Mouse (Mus musculus) thymus, postnatal 0 days (tissue): ENCODE measurements around the gene Lin52. TPM values are rescaled to one million over a fixed set of nuclear protein-coding genes. Genes with fewer than 3 reads are reported as not detected.
A peak's percentile ranks its signal among the peaks of the same experiment; 100 is the strongest.

Source experiments
- DNase-seq: peaks from one replicate; pipeline ENCODE4 v3.0.0-alpha.2; 2015; ENCODE audit warnings: low spot score
- polyA plus RNA-seq: library from polyadenylated mRNA; unstranded; fragments of >200 nt; fragmentation: Nextera tagmentation; extraction: Ambion mirVana; gene quantifications from 2 replicates; pipeline ENCODE4 v1.2.1, GENCODE M21; 2015

The Lin52 gene
- polyA plus RNA-seq, 1 experiment from 2014 or later, result 22.3 TPM

DNA sequence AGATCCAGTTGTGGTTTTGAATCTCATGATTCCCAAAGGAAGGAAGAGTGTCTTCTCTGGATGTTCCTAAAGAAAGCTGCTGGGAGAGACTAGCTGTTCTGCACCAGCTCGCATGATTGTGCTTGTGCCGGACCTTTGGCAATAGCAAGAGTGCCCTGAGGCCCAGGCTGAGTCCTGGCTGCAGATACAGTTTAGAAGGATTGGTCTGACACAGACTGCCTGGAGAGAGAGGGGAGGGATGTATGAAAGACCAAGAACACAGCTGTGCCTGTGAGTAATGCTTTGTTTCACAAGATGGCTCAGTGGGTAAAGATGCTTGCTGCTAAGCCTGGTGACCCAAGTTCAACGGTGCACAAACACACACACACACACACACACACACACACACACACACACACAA lies 11.6 kb downstream of the Lin52 start:
- DNase-seq, result no peak

DNA sequence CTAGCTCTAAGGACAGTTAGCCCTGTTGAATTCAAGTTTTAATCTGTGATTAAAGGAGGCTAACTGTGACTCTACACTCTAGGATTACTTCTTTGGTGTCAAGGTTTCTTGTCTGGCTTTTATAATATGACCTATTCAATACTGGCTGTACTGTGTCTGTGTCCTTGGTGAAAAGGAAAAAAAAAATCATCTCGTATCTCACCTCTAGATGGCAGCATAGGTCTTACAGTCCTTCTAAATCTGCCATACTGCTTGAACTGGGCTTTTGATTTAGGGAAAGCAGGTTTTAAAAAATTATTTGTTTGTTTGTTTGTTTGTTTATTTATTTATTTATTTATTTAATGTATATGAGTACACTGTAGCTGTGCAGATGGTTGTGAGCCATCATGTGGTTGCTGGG lies 17.5 kb downstream of the Lin52 start:
- peak; percentile 51 for DNase-seq

DNA sequence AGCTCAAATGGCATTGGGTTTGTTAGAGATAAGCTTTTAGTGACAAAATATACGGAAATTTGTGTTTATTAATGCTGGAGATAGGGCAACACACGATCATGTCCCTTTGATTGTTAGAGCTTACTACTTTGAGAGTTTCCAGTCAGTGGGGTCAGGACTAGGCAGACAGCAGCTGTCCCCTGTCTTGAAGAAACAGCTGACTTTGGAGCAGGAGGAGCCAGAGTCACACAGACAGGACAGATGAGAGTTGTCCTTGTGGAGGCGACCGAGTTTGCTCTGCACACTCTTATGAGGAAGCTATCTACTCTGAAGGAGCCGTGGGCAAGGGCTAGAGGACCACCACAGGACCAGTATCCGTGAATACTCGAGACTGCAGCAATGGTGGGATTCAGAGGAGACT lies 27.7 kb downstream of the Lin52 start:
- no peak for DNase-seq

DNA sequence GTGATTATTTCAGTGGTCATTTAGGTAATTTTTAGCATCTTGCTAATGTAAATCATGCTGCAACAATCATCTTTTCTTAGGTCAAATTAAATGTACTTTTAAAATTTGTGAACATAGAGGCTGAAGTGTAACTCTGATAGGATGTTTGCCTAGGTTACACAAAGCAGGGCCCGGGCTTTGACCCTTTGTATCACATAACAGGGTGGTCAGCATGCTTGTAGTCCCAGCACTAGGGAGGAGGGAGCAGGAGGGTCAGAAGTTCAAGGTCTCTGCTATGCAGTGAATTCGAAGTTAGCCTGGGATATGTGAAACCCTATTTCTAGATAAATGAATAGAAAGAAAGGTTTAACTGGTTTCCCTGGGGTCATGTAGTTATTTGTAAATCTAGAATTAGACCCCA lies 30.0 kb downstream of the Lin52 start:
- DNase-seq, result no peak

DNA sequence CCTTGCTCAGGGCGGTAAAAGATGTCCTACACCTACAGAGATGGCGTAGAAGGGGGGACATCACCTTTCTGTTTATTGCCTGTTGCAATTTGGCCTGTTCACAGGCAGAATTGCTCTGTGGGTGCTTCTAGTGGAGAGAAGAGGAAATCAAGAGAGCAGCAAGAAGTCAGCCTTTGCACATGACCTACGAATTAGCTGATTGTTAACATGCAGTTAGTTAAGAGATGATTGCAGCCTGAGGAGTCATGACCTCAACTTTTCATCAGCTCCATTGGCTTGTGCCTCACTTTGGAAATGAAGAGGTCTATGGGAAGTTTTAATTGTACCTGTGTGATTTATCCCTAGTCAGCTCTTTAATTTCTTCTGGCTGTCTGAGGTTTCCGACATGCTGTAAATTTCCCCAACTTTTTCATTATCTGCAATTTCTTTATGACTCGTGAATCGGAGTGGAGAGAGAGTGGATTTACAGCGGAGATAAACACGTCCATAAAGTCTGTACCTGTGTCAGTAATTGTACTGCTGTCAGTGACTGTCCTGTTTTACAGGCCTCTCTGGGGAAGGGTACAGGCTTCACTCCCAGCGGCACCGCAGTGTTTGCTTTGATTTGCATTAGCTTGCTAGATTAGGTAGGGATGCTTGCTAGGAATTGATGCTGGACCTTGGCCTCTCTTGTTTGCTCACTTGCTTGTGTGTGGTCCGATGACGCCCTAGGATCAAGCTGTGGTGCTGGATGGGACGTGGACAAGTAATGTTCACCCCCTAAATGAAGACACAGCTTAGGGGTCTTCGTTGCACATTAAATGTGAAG lies 31.8 kb downstream of the Lin52 start:
- DNase-seq, result no peak

DNA sequence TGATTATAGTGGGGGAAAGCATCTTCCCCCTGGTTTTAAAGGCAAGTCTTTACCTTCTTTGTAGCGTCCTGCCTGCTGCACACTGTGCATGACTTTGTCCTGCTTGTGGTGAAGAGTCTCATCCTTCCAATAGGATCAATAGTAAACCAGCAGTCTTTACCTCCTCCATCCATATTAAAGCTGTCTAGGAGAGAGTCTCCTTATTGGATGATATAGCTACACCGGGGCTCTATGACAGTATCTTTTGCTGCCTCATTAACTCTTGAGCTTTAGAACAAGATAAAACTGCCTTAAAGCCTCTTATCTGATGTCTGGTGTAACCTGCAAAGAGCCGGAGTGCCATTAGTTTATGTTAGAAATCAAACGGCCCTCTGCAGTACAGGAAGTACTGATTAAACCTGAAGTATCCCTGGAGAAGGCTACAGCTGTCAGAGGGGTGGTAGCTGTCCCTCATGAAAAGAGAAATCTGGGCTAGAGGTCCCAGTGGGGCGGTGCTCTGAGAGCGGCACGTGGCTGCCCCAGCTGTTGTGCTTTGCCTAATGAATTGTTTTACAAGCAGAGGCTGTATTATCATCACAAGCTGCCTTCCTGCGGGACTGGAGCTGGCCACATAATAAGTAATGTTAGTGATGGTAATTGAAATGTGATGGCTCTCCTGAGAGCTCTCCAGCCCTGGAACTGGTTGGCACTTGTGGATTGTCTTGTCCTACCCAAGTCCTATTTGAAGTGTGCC lies 36.3 kb downstream of the Lin52 start:
- no peak for DNase-seq

DNA sequence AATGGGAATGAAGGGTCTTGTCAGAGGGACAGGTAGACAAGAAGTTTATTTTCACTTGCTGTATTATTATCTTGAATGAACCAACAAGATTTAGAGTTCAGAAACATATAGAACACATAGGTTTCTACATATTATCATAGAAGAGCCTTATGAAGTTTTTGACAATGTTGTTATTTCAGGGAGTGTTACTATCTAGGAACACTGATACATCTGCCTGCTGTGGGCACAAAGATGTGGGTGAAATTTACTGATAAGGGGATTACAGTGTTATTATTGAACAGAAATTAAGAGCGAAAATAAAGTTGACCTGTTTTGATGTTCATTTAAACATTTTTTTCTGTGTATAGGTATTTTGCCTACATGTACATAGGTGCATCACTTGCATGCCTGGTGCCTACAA lies 45.6 kb downstream of the Lin52 start:
- DNase-seq, result no peak

DNA sequence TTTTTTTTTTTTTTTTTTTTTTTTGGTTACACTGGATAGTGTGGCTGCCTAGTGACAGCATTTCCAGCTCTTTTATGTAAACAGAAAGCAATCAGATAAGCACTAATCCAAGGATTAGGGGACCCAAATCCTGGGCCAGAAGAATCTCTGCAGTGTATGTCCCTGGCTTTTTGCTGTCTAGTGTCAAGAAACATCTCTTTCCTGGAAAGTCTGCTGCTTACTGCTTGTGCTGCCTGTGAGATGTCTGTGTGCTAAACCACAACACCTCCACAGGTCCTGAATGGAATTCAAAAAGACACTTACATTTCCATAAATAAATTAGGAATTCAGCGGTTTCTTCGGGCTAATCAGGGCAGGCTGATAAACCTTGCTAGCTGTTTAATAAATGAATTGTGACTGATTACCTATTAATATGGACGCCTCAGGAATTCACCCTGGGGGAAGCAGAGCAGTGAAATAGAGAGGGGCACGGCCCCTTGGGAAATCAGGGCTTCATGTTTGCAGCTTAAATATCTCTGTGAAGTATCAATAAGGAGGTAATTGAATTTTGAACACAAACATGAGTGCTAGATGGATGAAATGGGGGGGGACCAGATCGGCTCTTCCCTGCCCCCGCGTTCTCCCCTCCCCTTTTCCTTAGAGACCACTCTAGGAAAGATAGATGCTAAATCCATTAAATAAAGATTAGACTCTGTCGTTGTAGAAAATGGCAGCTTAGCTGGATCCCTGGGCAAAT lies 49.5 kb downstream of the Lin52 start:
- no peak for DNase-seq

DNA sequence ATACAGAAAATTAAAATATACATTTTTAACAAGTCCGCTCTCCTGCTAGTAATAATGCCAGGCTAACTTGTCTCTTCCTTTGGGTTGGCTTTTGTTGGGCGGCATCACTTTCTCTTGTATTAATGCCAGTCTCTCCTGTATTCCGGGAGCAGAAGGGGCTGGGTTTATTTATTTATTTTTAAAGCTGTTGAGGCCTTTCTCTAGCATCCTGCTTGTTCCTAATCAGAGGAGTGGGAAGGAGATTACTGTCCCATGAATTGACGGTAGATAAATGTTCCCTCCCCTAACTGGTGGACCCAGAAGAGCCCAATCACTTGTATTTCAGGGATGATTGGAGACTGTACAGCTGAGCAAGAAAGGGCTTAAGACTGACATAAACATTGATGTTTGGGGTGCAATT lies 50.1 kb downstream of the Lin52 start:
- no peak for DNase-seq

DNA sequence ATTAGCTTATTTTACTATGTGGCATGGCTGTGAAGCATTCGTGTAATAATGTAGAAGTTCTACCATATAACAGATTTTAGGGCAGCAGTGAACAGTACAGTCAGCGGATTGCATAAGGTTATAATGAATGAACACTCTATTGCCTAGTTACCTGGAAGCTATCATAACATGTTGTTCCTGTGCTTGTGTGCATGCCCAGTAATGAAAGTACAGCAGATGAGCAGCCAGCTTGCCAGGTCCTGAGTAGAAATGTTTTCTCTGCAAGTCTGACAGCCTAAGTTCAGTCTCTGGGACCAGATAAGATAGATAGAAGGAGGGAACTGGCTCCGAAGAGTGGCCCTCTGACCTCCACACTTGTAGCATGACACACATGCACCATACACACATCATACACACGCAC lies 55.6 kb downstream of the Lin52 start:
- DNase-seq, result no peak

DNA sequence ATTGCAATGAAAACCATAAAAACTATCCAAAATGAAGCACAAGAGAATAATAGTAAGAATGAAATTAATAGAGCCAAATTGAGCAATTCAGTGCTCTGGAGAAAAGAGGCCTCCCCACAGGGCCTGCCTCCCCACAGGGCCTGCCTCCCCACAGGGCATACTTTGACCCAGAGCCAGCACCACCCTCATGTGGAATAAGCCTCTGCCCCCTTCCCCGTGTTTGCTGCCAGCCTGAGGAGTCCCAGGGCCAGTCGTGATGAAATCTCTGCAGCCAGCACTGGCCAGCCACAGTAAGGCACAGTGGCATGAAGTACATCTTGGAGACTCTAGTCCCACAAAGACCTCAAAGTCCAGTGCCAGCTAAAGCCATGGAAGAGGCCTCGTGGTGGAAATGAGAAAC lies 60.8 kb downstream of the Lin52 start:
- DNase-seq, result no peak

DNA sequence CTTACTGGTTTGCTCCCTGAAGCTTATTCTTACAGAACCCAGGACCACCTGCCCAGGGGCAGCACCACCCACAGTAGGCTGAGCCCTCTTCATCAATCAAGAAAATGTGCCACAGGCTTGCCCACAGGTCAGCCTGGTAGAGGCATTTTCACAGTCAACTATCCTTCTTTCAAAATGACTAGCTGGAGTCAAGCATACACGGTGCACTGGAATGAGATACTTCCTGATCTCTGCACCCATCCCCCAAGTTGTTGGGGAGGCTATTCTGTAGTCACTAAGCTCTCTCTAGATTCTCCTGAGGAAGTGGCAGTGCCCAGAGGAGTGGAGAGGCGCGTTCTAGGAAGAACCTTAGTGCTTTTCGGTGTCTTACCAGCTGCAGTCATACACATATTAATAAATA lies 64.3 kb downstream of the Lin52 start:
- no peak for DNase-seq

DNA sequence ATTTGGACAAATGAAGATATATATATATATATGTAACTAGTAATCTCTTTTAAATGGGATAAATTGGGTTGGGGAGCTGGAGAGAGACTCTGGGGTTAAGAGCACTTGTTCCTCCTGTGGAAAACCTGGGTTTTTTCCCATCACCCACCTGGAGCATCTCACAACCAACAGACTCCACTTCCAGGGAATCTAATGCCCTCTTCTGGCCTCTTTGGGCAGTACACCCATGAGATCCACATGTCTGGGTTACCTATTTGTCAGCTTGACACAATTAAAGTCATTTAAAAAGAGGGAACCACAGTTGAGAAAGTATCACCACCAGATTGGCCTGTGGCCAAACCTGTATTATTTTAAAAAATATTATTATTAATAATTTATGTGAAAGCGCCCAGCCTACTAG lies 65.4 kb downstream of the Lin52 start:
- DNase-seq, result no peak

DNA sequence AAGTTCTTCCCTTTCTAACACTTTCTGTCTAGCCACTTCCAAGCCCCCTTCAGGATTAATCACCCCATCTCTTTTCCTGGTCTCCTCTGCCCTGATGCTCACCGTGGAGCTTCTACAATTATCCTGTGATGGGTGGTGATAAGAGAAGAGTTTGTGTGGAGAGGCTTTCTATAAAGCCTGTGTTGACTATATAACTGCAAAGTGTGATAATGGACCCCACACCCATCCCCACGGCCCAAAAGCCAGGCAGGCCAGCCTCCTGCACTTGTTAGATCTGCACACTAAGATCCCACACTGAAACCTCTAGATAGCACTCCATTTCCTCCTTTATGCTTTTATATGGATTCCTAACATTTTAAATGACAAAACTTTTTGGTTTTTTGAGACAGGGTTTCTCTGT lies 66.8 kb downstream of the Lin52 start:
- no peak for DNase-seq

DNA sequence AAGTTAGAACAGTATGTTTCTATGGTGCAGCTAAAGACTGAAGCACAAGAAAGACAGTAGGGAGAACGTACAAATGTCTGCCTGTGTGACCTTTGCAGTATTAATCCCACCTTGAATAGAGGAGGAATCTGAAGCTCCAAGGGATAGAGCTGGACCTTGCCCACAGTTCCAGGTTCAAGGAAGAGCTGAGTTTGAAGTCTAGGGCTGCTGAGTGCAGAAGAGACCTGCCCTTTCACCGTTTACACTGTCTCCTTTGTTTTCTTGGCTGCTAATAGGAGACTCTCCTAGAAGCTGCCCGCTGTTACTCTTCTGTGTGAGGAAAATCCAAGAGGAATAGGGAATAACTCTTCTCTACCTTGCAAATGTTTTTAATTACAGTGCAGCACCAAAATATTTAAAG lies 72.5 kb downstream of the Lin52 start:
- DNase-seq, result no peak

DNA sequence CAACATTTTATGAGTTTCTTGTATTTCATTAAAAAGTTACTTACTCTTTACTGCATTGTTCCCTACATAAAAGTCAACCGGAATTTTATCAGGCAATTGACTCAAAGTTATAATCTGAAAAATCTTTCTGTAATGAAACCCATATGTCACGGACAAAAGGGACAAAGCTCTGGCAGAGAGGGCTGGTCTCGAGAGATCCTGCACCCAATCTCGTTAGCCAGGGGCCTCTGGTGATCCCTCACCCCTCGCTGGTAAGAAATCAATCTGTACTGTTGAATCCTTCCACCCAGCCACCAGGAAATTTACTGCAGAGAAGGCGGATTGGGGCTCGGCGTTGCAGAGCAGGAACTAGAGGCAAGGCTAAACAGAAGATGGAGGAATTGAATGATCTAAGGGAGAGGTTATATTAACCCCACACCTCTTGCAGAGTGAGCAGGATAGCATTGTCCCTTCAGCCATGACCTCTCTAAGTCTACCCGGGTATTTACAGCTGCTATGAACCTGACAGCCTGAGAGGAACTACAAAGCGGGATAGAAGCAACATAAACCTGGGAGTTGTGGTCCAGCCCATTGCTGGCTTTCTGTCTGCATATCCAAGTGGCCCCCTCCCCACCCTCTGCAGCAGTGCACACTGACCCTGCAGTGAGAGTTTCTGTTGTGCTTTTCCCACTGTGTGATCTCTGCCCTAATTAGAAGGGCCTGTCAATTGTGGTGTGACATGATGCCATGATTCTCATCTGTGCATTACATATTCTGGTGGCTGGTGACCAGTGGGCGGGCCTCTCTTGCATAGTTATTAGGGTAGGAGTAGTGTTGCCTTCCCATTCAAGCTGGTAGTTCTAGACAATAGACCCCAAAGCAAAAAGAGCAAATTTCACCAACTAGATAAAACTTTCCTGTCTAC lies 73.2 kb downstream of the Lin52 start:
- DNase-seq, result no peak

DNA sequence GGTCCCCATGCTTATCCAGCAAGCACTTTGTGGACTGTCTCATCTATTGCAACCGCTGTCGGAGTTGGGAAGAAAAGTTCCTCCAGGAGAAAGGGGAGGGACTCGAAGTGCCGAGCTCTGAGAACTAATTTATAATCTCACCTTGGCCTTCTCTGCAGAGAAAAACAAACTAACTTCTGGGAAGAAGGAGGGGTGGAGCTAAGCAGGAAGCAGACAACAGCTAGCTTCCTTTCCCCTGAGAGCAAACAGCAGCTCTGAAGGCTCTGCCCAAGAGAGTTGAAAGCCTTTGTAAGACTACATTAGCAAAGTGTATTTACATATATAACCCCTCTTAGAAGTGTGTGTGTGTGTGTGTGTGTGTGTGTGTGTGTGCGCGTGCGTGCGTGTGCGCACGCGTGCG lies 74.2 kb downstream of the Lin52 start:
- peak; percentile 15 for DNase-seq

DNA sequence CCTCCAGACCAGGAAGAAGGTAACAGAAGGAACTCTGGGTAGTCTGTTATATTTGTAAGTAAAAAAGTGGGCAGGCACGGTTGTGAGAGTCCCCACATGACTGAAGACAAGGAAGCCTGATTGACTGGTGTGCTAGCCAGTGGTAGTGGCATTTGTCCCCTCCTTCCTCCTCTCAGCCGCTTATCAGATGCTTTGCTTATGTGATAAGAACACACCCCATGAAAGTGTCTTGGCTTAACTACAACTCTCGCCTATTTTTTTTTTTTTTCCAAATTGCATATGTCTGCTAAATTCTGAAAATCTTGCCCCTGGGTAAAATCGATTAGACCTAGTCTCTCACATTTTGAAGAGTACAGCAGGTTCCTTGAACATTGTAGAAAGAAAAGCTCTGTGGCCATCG lies 79.2 kb downstream of the Lin52 start:
- DNase-seq, result no peak

DNA sequence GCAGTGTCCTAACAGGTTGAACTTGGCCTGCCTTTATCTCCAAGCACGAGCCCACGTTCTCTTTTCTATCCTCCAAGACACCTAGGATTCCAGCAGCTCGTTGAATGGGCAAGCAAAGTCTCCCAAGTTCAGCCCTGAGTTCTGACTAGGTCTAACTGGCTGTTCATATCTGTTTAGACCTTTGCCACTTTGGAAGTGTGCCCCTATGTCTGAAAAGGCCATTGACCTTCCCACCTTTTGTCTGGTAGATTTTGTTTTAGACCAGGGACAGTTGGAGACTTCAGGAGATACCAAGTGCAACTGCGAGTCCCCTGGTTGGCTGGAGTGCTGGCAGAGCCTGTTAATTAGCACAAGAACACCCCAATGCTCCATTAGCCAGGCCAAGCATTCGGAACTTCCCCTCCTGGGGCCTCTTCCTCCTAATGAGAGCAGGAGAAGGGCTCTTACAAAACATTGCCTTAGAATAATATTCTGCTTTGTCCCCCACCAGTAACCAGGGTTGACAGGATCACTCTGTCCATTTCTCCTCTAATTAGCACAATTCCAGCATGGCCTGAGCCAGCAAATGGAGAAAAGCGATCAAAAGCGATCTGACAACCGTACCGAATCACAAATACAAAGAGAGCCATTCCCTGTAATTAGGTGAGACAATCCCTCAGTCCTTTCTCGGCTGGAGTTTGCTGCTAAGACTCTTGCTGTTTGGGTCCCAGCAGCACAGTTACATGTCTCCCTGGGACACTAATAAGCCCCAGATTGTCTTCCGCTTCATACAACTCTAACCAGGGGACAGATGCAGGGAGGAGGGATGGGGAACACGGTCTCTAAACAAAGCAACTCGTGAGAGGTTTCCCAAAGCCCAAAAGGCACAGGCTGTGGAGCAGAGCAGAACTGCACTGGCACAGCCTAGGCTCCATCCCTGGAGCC lies 80.9 kb downstream of the Lin52 start:
- no peak for DNase-seq

DNA sequence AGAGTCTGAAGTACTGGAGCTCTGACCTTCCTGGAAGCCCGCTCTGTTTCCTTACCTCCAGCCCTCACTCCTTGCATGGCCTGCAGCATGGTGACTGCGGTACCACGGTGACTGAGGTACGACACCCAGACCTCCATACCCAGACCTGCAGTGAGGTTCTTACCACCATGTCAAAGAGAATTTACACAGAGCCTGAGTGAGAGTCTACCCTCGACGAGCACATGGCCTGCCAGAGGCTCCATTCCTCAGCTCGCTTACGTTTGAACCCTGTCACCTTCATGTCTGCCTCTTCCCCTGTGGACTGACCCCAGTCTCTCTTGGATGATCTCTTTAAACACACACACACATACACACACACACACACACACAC lies 81.6 kb downstream of the Lin52 start:
- DNase-seq, result no peak
